Mouse (Mus musculus) Patski (cell line): ENCODE data around the gene Il11. TPM values are rescaled to one million over a fixed set of nuclear protein-coding genes. Genes with fewer than 3 reads are reported as not detected.

Experiments used
- ATAC-seq: fragments of 100-300 bp; one replicate; pipeline ENCODE4 v1.8.0; 2021
- CTCF ChIA-PET: fragments of 350-600 bp; sonication (Branson Sonifier 250); formaldehyde crosslinking; loops from one replicate; lab custom pipeline; 2022; ENCODE audit warnings: inconsistent platforms; lab: Charles Lee
- POLR2A ChIA-PET: fragments of 350-600 bp; sonication (Branson Sonifier 250); formaldehyde crosslinking; loops from one replicate; lab custom pipeline; 2022; ENCODE audit warnings: antibody characterized with exemption, inconsistent platforms; lab: Charles Lee
- DNase-seq: peaks from one replicate; pipeline ENCODE4 v3.0.0-alpha.2; 2011; ENCODE audit warnings: low read depth, low spot score
- H3K27me3 ChIP-seq: fragments of 371-371 bp; one replicate; pipeline ENCODE4 v1.5.1; 2021
- CTCF ChIP-seq: fragments of 100-300 bp; IDR thresholded peaks from one replicate; pipeline ENCODE4 v1.5.1; 2021
- in situ Hi-C: fragments of 300-500 bp; cut with MboI; formaldehyde crosslinking; loops from 3 replicates; pipeline ENCODE4 v1.11.1; 2018; ENCODE audit warnings: low pct_unique_long_range_greater_than_20kb, mixed read lengths
- polyA plus RNA-seq: library from polyadenylated mRNA; unstranded; gene quantifications from one replicate; pipeline ENCODE4 v1.2.3, GENCODE M21; 2021

The Il11 gene
- polyA plus RNA-seq, 1 experiment from 2014 or later, result 2.4 TPM

DNA sequence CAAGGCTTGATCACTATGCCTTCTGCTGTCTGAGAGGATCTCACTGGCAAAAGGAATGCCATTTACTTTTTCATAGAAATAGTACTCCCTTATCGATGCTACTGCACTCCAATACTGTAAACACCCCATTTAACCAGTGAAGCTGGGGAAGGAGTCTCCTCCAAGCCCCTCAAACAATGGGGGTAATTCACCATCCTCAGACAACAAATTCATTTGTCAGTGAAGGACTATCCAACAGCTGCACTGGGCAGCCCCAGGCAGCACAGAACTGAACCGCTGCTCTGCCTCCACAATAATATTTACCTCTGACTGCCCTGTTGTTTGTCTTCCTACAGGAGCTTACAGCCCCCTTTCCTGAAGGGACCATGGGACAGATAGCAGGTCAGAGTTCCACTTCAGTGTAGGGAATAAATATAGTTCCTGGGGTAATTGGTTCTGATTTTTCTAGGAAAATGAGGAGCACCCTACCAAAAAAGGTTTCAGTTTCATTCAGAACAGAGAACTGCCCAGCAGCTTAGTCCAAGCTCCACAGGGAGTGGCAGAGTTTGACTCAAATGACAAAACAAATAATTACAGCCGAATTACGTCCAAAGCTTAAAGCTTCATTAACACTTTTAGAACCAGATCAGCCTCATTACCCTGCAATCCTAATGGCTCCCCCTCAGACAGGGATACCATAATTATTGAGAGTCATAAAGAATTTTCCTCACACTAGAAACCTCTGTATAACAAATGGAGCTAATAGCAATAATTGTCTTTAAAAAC, 17.5 kb downstream of the Il11 start:
- ATAC-seq, result no peak
- CTCF ChIA-PET, result interaction anchor here (1.2 kb wide), 2 partner anchors 14 to 25 kb away, joined by 3 to 6 read pairs; partner anchors contain the start of gene Tmem238
- in situ Hi-C loops, result no loop called here

DNA sequence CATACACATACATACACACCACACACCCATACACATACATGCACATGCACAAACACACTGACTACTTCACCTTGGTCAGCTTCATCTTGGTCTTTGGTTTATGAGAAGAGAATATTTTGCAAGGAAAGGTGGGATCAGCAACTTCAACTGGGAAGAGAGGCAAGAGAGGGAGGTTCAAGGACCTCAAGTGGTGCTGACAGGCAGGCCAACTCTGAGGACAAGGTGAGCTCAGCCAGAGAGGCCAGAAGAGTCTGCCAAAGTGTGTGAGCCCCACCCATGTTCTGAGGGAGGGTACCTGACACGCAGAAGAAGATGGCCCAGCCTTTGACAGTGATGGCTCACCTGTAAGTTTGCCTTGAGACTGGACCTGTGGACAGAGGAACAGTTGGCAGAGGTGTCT, 23.0 kb downstream of the Il11 start:
- ChIA-PET POLR2A (no interaction called here), CTCF (no interaction called here)
- no peak for ATAC-seq
- TF ChIP-seq CTCF, result no peak
- in situ Hi-C loops, result no loop called here
- DNase-seq, result no peak
- H3K27me3 ChIP-seq, result no peaks in the 10 kb centered on the region

More for the DNA sequence above, 17.5 kb downstream of the Il11 start:
- no peak for TF ChIP-seq CTCF
- POLR2A ChIA-PET, result interaction anchor here (0.6 to 1.0 kb wide), 2 partner anchors 31 to 254 kb away, joined by 3 to 4 read pairs; no protein-coding TSS in a partner anchor
- no peak for DNase-seq
- peaks cover 6% of the 10 kb centered on the region for H3K27me3 ChIP-seq

DNA sequence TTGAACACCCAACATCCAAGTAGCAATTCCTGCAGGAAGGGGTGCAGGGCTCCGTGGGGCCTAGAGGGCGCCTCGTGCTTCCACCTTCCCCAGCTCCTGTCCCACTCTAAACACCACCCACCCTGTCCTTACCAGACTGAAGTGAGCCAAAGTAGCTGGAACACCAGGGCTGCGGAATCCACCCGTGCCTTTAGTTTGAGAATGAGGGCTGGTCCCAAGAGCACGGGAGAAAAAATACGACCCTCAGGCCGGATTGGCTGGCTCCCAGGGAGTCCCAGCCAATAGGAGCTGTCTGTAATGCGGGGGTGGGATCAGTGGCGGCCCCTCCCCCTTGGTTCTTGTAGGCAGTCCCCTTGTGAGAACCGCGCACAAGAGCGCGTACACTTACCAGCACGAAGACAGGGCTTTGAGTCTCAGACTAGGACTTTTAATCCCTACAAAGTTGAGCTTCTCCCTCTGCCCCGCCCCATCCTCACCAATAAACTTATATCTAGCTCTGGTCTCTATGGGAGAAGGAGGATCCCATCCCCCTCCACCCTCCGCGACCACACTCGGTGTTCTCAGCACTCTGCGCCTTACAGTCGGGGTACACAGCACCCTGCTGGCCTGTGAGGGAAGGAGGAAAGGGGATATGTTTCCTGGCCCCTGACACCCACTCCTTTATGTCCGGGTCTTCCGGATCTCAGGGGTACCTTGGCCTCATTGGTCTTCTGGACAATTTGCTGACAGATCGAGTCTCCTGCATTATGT, 29.7 kb downstream of the Il11 start, which contains the start of gene Cox6b2:
Gene Cox6b2, minus strand, starts transcription at position 274 of the 750 bp plus-strand sequence.
- no peak for DNase-seq
- in situ Hi-C loops, result no loop called here
- no peak for ATAC-seq
- no peaks in the 10 kb centered on the region for H3K27me3 ChIP-seq
- TF ChIP-seq CTCF, result no peak
- ChIA-PET CTCF (no interaction called here), POLR2A (interaction anchor here (0.6 to 1.4 kb wide), 4 partner anchors 10 to 26 kb away, joined by 3 to 4 read pairs (median 3); no protein-coding TSS in a partner anchor)

DNA sequence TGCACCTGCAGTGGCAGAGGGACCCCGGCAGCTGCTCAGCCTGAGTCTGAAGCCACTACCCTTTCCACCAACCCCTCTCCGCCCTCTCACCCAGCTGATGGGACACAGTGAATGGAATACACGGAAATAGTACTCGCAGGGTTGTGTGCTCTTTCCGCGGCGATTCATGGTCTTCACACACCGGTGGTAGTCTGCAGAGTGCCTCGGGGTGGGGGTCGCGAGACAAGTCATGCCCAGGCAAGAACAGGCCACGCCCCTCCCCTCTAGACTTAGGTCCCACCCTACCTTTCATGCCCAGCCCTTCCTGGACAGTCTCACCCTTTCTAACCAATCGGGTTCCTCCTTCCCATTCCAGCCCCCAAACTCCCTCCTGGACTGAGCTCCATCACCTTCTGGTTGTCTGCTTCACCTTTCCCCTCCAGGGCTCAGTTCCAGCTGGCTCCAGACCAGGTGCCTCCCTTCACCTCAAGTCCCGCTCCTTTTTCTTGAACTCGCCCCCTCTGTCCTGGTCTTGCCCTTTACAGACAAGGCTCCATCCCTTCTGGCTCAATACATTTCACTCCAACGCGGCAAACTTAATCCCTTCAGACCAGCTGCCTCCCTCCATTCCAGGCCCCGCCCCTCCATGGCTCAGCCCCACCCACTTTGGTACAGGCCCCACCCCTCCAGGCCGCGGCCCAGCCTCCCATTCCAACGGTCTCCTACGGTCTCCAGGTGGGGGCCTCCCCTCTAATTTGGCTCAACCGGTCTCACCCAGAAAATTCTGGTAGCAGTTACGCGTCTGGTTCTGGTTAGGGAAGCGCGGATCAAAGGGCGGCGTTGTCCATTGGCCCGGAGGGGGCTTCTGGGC, 30.5 kb downstream of the Il11 start:
- no peak for TF ChIP-seq CTCF
- ChIA-PET CTCF (no interaction called here), POLR2A (interaction anchor here (0.6 to 1.2 kb wide), 2 partner anchors 11 to 25 kb away, joined by 3 to 4 read pairs; no protein-coding TSS in a partner anchor)
- no peaks in the 10 kb centered on the region for H3K27me3 ChIP-seq
- in situ Hi-C loops, result no loop called here
- no peak for ATAC-seq
- DNase-seq, result no peak

DNA sequence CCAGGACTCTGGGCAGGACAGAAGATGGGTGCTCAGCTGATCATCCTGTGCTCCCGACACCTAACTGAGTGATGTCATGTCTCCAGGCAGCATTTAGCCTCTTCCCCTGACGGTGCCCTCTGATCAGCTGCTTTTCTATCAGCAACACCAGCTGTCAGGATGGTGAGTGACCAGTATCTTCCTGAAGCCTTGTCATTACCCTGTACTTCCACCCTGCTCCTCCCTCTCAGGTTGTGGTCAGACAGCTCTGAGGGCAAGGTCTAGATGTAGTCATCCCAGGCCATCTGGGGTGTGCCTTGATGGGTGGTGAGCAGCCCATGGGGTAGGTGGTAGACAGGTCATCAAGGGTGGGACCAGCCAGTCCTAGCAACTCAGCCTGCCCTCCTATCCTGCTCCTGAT, 33.5 kb downstream of the Il11 start:
- in situ Hi-C loops, result no loop called here
- no peaks in the 10 kb centered on the region for H3K27me3 ChIP-seq
- TF ChIP-seq CTCF, result no peak
- ATAC-seq (no peak), DNase-seq (no peak)
- ChIA-PET CTCF (no interaction called here), POLR2A (interaction anchor here (1.0 to 1.2 kb wide), 2 partner anchors 27 to 40 kb away, joined by 3 to 4 read pairs; partner anchors contain the start of gene Tmem238)

DNA sequence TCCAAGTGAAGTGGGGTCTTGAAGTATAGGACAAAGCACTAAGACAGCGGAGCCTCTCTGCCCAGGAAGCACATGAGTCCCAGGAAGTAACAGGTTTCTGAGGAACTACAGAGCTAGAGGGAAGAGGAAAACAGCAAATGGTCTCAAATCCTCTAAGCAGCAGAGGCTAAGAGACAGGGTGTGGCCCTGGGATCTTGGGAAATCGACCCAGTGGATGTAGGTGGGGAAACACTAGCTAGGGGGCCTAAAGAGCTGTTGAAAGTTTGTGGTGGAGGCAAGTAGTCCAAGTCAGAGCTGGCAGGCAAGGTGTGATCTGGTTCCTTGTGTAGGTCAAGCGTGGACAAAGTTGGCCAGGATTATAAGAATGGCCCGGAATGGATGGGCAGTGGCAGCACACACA, 34.3 kb downstream of the Il11 start:
- TF ChIP-seq CTCF, result no peak
- ATAC-seq (no peak), DNase-seq (no peak)
- in situ Hi-C loops, result no loop called here
- POLR2A ChIA-PET, result interaction anchor here (1.0 to 1.2 kb wide), 2 partner anchors 28 to 41 kb away, joined by 3 to 4 read pairs; partner anchors contain the start of gene Tmem238
- no peaks in the 10 kb centered on the region for H3K27me3 ChIP-seq
- CTCF ChIA-PET, result no interaction called here

DNA sequence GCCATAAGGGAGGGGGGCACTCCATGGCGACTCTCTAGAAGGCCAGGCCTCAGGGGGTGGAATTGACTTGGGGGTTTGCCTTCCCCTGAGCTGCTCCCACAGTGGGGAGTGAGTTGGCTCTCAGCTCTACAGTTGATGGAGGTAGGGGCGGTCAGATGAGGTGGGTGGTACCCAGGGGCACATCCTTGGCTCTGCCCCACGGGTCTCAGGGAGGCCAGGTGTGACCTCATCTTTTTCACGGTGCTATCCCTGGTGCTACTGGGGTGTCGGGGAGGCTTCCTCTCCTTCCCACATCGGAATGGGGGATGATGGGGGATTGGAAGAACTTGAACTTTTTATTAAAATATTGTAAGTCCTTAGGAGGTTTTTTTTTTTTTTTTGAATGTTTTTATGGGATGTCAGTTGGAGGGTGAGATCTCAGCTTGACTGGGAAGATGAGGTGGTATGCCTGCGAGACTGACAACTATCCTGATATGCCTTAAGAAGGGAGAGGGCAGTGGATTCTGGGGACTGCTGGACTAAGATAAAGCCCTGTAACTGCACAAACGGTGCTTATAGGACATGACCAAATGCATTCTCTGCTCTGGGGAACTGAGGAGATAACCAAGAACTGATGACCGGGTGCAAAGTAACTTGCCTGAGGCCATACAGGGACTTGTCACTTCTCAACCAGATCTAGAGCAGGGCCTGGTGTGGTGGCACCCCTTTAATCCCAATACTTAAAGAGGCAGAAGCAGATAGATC, 35.3 kb downstream of the Il11 start:
- ATAC-seq, result no peak
- no peak for DNase-seq

DNA sequence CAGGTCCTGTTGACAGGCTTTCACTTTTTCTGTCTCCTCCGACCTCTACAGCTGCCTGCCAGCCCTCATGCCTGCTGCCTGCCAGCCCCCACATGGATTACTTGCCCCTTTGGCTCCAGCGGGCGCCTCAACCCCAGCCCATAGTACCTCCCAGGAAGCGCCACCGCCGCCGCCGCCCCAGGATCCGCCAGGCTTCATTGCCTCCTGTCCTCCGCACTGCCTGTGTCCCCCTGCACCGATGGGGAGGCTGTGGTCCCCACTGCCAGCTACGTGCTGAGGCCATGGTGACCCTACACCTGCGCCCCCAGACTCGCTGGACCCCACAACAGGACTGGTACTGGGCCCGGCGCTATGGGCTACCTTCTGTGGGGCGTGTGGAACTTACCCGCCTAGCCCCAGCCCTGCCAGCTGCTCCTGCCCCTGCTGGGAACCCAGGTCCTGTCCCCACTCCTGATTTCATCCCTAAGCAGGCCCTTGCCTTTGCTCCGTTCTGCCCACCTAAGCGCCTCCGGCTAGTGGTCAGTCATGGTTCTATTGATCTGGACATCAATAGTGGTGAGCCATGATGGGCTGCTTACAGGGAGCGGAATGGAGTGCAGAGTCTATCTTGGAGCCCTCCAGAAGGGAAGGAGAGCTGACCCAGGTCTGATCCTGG, 36.2 kb downstream of the Il11 start:
- ChIA-PET POLR2A (no interaction called here), CTCF (interaction anchor here (1.5 kb wide), 1 partner anchor 35 kb away, joined by 3 read pairs; no protein-coding TSS in a partner anchor)
- H3K27me3 ChIP-seq, result no peaks in the 10 kb centered on the region
- ATAC-seq (no peak), DNase-seq (no peak)
- TF ChIP-seq CTCF, result no peak
- in situ Hi-C loops, result no loop called here

More for the DNA sequence above, 35.3 kb downstream of the Il11 start:
- POLR2A ChIA-PET, result no interaction called here
- in situ Hi-C loops, result no loop called here
- TF ChIP-seq CTCF, result no peak
- H3K27me3 ChIP-seq, result no peaks in the 10 kb centered on the region
- CTCF ChIA-PET, result no interaction called here

DNA sequence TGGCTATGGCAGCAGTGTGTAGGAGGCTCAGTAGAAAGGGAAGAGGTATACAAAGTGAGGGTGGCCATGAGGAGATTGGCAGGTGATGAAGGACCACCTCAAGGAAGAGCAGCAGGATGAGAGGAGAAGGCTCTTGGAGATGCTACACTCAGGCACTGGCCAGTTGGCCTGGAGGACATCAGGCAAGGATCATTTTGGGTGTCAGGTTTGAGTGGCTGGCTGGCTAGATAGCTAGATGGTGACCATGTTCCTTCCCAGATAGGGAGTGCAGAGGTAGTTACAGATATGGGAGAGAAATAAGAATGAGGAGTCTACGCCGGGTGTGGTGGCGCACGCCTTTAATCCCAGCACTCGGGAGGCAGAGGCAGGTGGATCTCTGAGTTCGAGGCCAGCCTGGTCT, 37.8 kb downstream of the Il11 start:
- ATAC-seq (no peak), DNase-seq (no peak)
- H3K27me3 ChIP-seq, result no peaks in the 10 kb centered on the region
- ChIA-PET POLR2A (interaction anchor here (1.4 kb wide), 1 partner anchor 34 kb away, joined by 5 read pairs; no protein-coding TSS in a partner anchor), CTCF (interaction anchor here (1.5 kb wide), 1 partner anchor 37 kb away, joined by 3 read pairs; no protein-coding TSS in a partner anchor)
- TF ChIP-seq CTCF, result no peak
- in situ Hi-C loops, result no loop called here
